Mouse (Mus musculus): ENCODE data around the gene Fgfr2. TPM values are rescaled to one million over a fixed set of nuclear protein-coding genes. Genes with fewer than 3 reads are reported as not detected.

The Fgfr2 gene
- polyA plus RNA-seq (2017; shearing (Covaris generic)), result under 1 TPM in 1 of 3 experiments, not detected in 2; 0.27 TPM

- no peak for ATAC-seq
Measured at GRCm38 (mm10) chr7:133123244-133123998, at the start of gene Fgfr2. Gene Fgfr2 (minus strand): TSS chr7:133123350.

DNA sequence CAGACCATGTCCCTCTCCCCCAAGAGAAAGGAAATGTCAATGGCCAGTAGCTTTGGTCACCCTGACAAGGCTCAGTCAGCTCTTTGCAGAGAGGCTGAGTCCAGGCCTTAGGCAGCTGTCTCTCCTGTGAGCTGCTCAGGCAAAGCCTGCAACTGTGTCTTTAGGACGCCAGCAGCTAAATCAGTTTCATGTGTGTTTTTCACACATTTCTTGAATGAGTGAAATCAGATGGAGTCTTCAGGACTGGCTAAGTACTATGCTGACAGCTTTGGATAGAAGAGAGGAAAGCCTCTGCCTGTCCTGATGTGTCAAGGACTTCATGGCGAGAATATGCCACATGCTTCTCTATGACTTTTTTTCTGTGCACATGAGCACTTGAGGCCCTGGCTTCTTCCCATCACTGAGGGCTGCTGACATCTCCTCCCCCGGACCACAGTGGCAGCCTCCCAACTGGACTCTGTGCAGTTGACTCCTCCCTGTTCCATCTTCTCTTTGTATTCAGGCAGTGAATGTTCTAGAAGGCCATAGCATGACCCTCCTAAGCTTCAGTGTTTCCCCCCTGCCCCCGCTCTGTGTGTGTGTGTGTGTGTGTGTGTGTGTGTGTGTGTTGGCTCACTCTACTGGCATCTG is 48.4 kb upstream of the Fgfr2 start:
- ATAC-seq, result no peak

GRCm38 (mm10) chr7:133168928-133169327 is 45.8 kb upstream of the Fgfr2 start:
- no peak for ATAC-seq

DNA sequence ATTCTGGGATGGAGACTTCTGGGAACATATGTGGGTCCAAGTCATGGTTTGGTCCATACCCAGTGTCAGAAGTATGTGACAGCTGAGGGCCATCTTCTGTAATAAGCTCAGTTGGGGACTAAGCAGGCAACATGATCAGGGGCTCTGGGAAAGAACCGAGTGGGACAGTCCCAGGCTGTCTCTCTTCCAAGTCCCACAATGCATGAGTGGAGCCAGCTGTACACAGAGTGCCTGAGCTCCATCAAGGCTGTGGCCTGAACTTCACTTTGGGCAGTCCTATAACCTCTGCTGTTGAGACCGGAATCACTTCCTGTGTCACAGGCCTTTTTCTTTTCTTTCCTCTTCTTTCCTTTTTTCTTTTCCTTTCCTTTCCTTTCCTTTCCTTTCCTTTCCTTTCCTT is 44.8 kb upstream of the Fgfr2 start:
- no peak for ATAC-seq

DNA sequence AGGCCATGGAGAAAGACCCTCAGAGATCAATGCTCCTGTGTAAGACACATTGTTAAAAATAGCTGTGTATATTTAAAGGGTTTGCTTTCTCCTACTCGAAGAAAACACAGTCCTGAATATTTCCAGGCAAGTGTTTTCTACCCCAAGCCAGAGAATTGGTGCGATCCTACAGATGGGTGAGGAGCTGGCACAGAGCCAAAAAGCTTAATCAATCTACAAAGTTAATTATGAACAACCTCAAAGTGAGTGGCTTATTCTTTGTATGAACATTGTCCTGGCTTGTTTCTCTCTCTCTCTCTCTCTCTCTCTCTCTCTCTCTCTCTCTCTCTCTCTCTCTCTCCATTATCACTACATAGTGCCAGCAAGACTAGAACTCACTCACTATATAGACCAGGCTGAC is 41.6 kb upstream of the Fgfr2 start:
- no peak for ATAC-seq

- no peak for ATAC-seq
Measured at GRCm38 (mm10) chr7:133163011-133163410, 39.9 kb upstream of the Fgfr2 start.

GRCm38 (mm10) chr7:133162131-133162530 is 39.0 kb upstream of the Fgfr2 start:
- no peak for ATAC-seq

- no peak for ATAC-seq
Measured at GRCm38 (mm10) chr7:133161362-133162080, 38.4 kb upstream of the Fgfr2 start.

GRCm38 (mm10) chr7:133159519-133159918 is 36.4 kb upstream of the Fgfr2 start:
- ATAC-seq, result no peak

DNA sequence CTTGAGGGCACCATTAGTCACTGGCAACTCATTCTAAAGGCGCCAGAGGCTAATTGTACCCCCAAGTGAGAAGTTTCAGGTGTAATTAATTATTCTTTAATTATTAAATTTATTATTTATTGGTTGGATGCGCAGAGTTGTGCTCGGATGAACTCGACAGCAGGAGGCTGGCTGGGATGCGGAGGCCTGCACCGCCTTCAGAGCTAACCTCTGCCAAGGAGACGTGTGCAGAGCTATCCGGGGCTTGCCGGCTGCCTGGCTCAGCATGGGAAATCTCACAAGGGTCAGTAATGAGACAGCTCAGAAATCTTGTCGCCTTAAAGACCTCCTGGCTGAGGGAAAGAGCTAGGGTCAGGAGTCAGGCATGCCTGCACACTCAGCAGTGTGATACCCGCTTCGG is 32.5 kb upstream of the Fgfr2 start:
- no peak for ATAC-seq

GRCm38 (mm10) chr7:133154846-133155245 is 31.7 kb upstream of the Fgfr2 start:
- no peak for ATAC-seq

DNA sequence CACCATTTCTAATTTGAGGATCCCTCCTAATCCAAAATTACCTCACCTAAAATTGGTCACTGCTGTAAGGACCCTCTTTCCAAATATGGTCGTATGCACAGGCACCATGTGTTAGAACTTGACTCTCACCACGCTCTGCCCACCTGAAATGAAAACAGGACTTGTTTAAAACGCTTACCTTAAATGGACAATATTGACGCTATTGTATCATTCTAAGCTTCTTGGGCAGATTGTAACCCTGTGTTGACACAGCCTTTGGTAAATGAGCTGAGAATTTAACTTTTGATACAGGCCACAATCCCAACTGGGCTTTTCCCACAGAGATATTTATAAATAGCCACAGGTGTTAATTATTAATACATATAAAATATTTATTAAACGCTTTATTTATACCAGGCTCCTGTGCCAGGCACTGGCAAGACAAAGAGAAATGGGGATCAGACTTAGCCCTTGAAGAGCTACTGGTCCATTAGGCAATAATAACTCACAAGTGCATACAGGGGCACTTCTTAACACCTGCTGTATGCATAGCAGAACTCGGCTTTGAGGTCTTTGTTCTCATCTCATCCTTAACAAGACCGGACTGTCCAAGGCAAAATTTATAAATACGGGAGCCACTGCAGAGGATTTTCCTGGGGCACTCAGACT is 16.7 kb upstream of the Fgfr2 start:
- no peak for ATAC-seq

- no peak for ATAC-seq
Measured at GRCm38 (mm10) chr7:133133552-133133951, 10.4 kb upstream of the Fgfr2 start.

GRCm38 (mm10) chr7:133132702-133133101 is 9.6 kb upstream of the Fgfr2 start:
- ATAC-seq, result no peak

- ATAC-seq, result no peak
Measured at GRCm38 (mm10) chr7:133124701-133125485, 1.7 kb upstream of the Fgfr2 start.

- ATAC-seq, result no peak
Measured at GRCm38 (mm10) chr7:133123999-133124700, 1.0 kb upstream of the Fgfr2 start, which contains the start of gene Ctbp2. Gene Ctbp2 (minus strand): TSS chr7:133124354.

- no peak for ATAC-seq
Measured at GRCm38 (mm10) chr7:133122379-133123243, 539 bp downstream of the Fgfr2 start.

DNA sequence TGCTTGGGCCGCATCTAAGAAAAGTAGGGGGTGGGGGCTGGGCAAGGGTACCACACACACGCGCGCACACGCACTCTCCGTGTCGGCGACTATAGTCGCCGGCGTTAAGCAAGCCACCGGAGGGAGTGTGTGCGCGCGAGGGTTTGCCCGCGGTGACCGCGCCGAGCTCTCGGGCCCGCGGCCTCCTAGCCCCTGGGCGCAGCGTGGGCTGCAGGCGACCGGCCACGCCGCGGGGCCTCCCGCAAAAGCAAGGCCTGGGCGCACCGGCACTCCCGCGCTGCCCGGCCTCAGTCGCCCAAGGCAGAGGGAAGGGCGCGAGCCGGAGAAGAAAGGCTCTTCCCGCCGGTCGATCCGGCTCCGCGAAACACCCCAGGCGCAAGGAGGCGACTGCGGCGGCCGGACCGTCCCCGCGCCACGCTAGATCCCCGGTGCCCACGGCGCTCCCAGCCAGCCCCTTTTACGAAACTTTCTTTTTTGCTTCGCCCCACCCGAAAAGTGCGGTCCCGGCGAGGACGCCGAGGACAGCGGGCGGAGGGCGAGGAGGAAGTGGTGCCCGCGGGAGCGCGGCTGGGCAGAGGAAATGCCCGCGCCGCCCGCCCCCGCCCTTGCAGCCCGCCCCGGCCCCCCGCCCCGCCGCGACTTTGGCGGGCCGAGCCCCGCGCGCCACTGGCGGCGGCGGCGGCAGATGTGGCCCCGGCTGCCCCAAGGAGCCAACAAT is 1.3 kb downstream of the Fgfr2 start:
- ATAC-seq, result no peak

DNA sequence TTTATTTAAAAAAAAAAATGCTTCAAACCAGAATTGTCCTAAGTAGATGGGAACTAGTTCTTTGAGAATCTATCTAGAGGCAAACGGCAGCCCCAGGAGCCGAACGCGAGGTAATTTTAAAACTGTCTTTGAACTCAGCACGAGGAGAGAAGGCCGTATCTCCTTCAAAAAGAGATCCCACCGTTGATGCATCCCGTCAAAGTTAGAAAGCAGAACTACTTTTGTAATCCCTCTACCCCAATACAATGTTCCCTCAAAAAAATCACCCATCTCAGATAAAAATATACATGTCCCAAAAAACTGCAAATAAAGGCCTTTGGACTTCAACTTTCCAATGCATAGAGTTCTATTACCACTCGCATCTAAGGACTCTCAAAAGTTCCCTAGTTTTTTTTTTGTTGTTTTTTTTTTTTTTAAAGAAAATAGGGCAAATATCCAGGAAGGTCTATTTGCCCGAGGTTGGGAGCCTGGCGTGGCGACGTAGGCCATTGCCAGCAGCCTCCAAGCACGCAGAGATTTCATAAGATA is 2.0 kb downstream of the Fgfr2 start:
- no peak for ATAC-seq

Measured in inflammation-experienced regulatory T-cells, adult 6 months (primary cell).